Mouse (Mus musculus) CD8-positive naive resting alpha-beta T cell, adult 2 months (primary cell): Measurements from ENCODE around the gene Clic1.

Experiments
- DNase-seq, 2 experiments: peaks; one replicate each; pipeline ENCODE4 v3.0.0; 2022; ENCODE audit warnings: low read depth in 2 of 2, low spot score in 2 of 2

Clic1 gene

GRCm38 (mm10) chr17:35044904-35045806 is 4.6 kb upstream of the Clic1 start:
- no peak for DNase-seq

GRCm38 (mm10) chr17:35045807-35046680 is 3.7 kb upstream of the Clic1 start:
- DNase-seq = peak in 1 of 2 experiments; percentile 25

GRCm38 (mm10) chr17:35046681-35047455 is 2.9 kb upstream of the Clic1 start, which contains the start of gene Msh5:
Gene Msh5, minus strand, starts transcription at chr17:35046745.
- DNase-seq = peak; percentile 86 to 94

GRCm38 (mm10) chr17:35047688-35048087 is 2.1 kb upstream of the Clic1 start:
- DNase-seq = no peak

GRCm38 (mm10) chr17:35048149-35048931 is 1.4 kb upstream of the Clic1 start:
- no peak for DNase-seq

GRCm38 (mm10) chr17:35048932-35049440 is 780 bp upstream of the Clic1 start:
- no peak for DNase-seq

GRCm38 (mm10) chr17:35050126-35050750 is 472 bp downstream of the Clic1 start:
- peak; percentile 34 to 58 for DNase-seq

- DNase-seq = peak; percentile 58 to 69
These were observed 1.7 kb downstream of the Clic1 start for GRCm38 (mm10) chr17:35051156-35052086.

GRCm38 (mm10) chr17:35052271-35052798 is 2.6 kb downstream of the Clic1 start:
- no peak for DNase-seq

GRCm38 (mm10) chr17:35055691-35056495 is 6.1 kb downstream of the Clic1 start:
- no peak for DNase-seq

- DNase-seq = no peak
These were observed 7.3 kb downstream of the Clic1 start for GRCm38 (mm10) chr17:35057090-35057489.

GRCm38 (mm10) chr17:35058316-35058715 is 8.6 kb downstream of the Clic1 start:
- DNase-seq = no peak

GRCm38 (mm10) chr17:35058911-35059892 is 9.4 kb downstream of the Clic1 start, which contains the start of gene Ddah2:
Gene Ddah2, plus strand, starts transcription at chr17:35059035.
- DNase-seq = peak; percentile 80 to 87

GRCm38 (mm10) chr17:35060071-35060470 is 10.3 kb downstream of the Clic1 start:
- no peak for DNase-seq

GRCm38 (mm10) chr17:35060737-35061297 is 11.1 kb downstream of the Clic1 start:
- DNase-seq = no peak

- no peak for DNase-seq
These were observed 11.5 kb downstream of the Clic1 start for GRCm38 (mm10) chr17:35061299-35061698.
